Mouse (Mus musculus) limb, embryonic 15.5 days (tissue): ENCODE results near the gene D17Wsu92e. TPM values are rescaled to one million over a fixed set of nuclear protein-coding genes. Genes with fewer than 3 reads are reported as not detected.
A peak's percentile ranks its signal among the peaks of the same experiment; 100 is the strongest.

Source experiments
- ATAC-seq: fragments of 200-750 bp; cut with Nextera tagmentation; 2 replicates; pipeline ENCODE4 v1.8.0; 2017; ENCODE audit warnings: low read depth, moderate TSS enrichment; ENCODE audit not compliant: insufficient number of reproducible peaks, low FRiP score, low TSS enrichment
- H3K27ac ChIP-seq: fragments of 300-500 bp; sonication (generic); 2 replicates; pipeline ENCODE4 v1.5.1; 2015; ENCODE audit warnings: moderate library complexity, mild to moderate bottlenecking, inconsistent platforms
- H3K27me3 ChIP-seq: fragments of 300-500 bp; sonication (generic); 2 replicates; pipeline ENCODE4 v1.6.1; 2015; ENCODE audit warnings: inconsistent platforms
- H3K36me3 ChIP-seq: fragments of 300-500 bp; sonication (generic); 2 replicates; pipeline ENCODE4 v1.6.1; 2015; ENCODE audit warnings: inconsistent platforms
- H3K4me1 ChIP-seq: fragments of 300-500 bp; sonication (generic); 2 replicates; pipeline ENCODE4 v1.6.1; 2015; ENCODE audit warnings: inconsistent platforms
- H3K4me2 ChIP-seq: fragments of 300-500 bp; sonication (generic); 2 replicates; pipeline ENCODE4 v1.6.1; 2015; ENCODE audit warnings: mild to moderate bottlenecking, inconsistent platforms
- H3K4me3 ChIP-seq: fragments of 300-500 bp; sonication (generic); 2 replicates; pipeline ENCODE4 v1.5.1; 2015; ENCODE audit warnings: mild to moderate bottlenecking, inconsistent platforms
- H3K9ac ChIP-seq: fragments of 300-500 bp; sonication (generic); 2 replicates; pipeline ENCODE4 v1.6.1; 2015; ENCODE audit warnings: inconsistent platforms
- H3K9me3 ChIP-seq: fragments of 300-500 bp; sonication (generic); 2 replicates; pipeline ENCODE4 v1.6.1; 2016; ENCODE audit warnings: inconsistent platforms
- WGBS: fragments of 180-500 bp; shearing (Covaris S2); methylation state at CpG from one replicate; pipeline ENCODE4 v1.1.7; 2015; 5-methylcytosine and 5-hydroxymethylcytosine counted together
- polyA plus RNA-seq: library from polyadenylated mRNA; unstranded; fragments of >200 nt; fragmentation: Nextera tagmentation; extraction: Ambion mirVana; gene quantifications from 2 replicates; pipeline ENCODE4 v1.2.1, GENCODE M21; 2015

The D17Wsu92e gene
- polyA plus RNA-seq, 1 experiment from 2014 or later: 17.0 TPM

DNA sequence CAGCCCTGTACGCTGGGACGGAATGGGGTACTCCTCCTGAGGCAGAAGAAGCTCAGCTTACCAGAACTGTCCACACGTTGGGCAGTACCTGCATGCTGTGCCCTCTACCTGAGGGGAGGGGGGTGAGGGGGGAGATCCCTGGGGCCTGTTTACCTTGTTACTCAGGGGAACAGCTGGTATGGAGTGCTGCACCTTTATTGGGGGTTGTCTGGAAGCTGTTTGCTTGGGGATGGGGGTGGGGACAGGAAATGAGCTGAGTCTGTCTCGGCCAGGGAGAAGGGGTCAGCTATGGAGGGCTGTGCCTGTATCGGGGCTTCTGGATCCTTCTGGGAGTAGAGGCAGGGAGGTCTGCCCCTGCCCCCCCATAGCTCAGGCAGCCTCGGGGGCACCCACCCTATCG is 93.9 kb downstream of the D17Wsu92e start:
- H3K9ac ChIP-seq: no peak overlapping the region
- no peak for ATAC-seq
- H3K4me3 ChIP-seq: no peak overlapping the region
- peaks cover 11% of the 10 kb centered on the region for H3K4me1 ChIP-seq
- H3K27ac ChIP-seq: no peak overlapping the region
- no peaks in the 10 kb centered on the region for H3K36me3 ChIP-seq
- WGBS: 25% methylated on average over 7 of the region's 7 CpGs
- no peaks in the 10 kb centered on the region for H3K9me3 ChIP-seq
- no peak overlapping the region for H3K4me2 ChIP-seq
- no peaks in the 10 kb centered on the region for H3K27me3 ChIP-seq

DNA sequence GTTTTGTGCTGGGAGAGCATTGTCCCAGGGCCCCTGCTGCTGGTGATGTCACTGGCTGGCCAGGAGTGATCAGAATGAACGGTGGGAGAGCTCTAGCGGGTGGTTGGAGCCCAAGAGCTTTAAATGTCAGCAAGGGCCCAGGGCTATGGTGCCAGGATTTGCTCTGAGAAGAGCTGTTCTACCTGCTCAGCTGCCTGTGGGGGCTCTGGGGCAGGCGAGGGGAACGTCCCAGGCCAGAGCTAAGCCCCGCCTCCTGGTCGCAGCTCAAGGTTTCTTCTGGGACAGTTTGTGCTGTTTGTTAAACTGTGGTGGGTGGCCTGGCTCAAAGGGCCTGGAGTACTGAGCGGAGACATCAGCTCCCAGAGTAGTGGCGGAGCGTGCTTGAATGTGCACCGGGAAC is 95.0 kb downstream of the D17Wsu92e start:
- WGBS: 15% methylated on average over 10 of the region's 10 CpGs
- no peak for ATAC-seq
- Histone ChIP-seq H3K9ac (no peak overlapping the region), H3K27me3 (no peaks in the 10 kb centered on the region), H3K9me3 (no peaks in the 10 kb centered on the region), H3K4me3 (no peak overlapping the region), H3K4me2 (no peak overlapping the region), H3K36me3 (no peaks in the 10 kb centered on the region), H3K27ac (no peak overlapping the region), H3K4me1 (peaks cover 11% of the 10 kb centered on the region)

DNA sequence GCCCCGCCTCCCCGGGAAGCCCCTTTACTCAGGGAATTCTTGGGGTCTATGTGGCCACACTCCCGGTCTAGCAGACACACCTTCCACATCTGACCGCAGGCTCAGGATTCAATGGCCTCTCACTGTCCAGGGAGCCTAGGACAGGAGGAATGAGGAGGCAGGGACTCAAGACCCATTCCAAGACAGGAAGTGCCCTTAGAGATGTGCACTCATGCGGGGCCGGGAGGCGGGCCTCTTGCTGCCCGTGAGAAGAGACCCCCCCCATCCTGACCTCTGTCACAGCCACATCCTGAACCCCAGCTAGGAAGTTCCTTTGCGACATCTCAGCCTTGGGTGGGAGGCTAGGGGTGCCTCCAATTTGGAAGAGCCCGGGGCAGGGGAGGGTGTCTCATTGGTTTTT is 95.4 kb downstream of the D17Wsu92e start:
- ATAC-seq: no peak
- Histone ChIP-seq H3K4me3 (no peak overlapping the region), H3K36me3 (no peaks in the 10 kb centered on the region), H3K27ac (no peak overlapping the region), H3K4me2 (no peak overlapping the region), H3K27me3 (no peaks in the 10 kb centered on the region), H3K9me3 (no peaks in the 10 kb centered on the region), H3K9ac (no peak overlapping the region), H3K4me1 (peaks cover 11% of the 10 kb centered on the region)
- WGBS: 41% methylated on average over 10 of the region's 10 CpGs

DNA sequence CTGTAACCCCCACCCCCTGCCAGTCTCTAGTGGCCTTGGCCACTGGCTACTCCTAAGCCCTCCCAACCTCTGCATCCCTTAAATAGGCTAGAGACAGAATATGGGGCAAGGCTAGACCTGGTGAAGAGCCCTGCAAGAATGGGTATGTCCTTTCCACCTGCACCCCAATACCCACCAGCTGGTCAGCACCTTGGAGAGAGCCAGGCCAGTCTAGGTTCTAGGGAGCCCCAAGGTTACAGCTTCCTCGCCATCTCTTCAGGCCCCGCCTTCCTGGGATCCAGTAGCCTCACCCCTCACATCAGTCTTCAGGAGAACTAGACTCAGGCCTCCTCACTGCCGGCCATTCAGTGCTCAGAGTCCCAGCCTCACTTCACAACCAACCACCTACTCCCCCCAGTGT is 96.1 kb downstream of the D17Wsu92e start:
- no peak for ATAC-seq
- Histone ChIP-seq H3K9ac (no peak overlapping the region), H3K27me3 (no peaks in the 10 kb centered on the region), H3K4me1 (peaks cover 11% of the 10 kb centered on the region), H3K9me3 (no peaks in the 10 kb centered on the region), H3K27ac (no peak overlapping the region), H3K36me3 (no peaks in the 10 kb centered on the region), H3K4me2 (no peak overlapping the region), H3K4me3 (no peak overlapping the region)
- WGBS: 21% methylated on average over 3 of the region's 3 CpGs

DNA sequence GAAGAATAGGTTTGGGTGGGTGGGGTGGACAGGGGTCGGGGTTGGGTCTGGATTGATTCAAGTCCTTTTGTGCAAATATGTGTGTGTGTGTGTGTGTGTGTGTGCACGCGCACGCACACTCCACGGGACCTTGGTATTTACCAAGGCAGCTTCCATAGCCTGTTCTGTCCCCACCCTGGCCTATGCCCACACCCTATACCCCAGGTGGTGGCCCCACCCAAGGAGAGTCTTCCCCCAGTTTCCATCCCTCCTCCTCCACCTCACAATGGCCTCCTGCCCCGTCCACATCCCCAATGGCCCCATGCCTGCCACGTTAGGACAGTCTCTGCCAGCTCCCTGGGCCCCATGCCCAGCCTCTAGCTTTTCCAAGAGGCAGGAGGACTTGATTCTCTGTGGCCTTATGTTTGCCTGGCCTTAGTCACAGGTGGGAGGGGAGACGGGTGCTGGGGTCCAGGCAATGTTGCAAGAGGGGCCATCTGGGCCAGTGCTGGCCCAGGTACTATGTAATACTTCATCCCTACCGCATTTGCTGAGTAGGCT is 99.3 kb downstream of the D17Wsu92e start:
- ATAC-seq: no peak
- H3K9me3 ChIP-seq: no peaks in the 10 kb centered on the region
- 0 out of 2 replicates have a peak, but pooled peaks cover 5% of the 10 kb centered on the region for H3K27me3 ChIP-seq
- no peaks in the 10 kb centered on the region for H3K36me3 ChIP-seq
- H3K4me2 ChIP-seq: no peak overlapping the region
- 80% methylated on average over 9 of the region's 9 CpGs for WGBS
- H3K9ac ChIP-seq: no peak overlapping the region
- no peak overlapping the region for H3K4me3 ChIP-seq
- H3K4me1 ChIP-seq: peaks cover 16% of the 10 kb centered on the region
- no peak overlapping the region for H3K27ac ChIP-seq

DNA sequence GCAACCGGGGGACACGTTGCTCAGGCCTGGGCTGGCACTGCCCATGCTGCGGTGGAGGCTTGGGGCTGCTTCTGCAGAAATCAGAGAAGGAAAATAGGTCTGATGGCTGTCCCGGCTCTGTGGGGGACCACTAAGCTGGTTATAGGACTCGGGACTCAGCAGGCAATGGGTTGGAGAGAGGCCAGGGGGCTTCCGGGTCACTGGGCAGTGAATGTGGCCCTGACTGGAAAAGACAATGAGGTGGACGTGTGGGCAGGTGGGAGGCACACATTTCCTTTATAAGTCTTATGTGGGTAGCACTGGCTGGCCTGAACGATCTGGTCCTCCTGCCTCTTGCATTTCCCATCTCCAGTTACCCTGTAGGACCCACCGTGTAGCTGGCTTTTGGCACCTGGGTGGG is 100.1 kb downstream of the D17Wsu92e start:
- Histone ChIP-seq H3K4me1 (peaks cover 14% of the 10 kb centered on the region), H3K36me3 (no peaks in the 10 kb centered on the region), H3K27me3 (0 out of 2 replicates have a peak, but pooled peaks cover 5% of the 10 kb centered on the region), H3K9ac (no peak overlapping the region), H3K9me3 (no peaks in the 10 kb centered on the region), H3K4me3 (no peak overlapping the region), H3K27ac (no peak overlapping the region), H3K4me2 (no peak overlapping the region)
- 69% methylated on average over 9 of the region's 9 CpGs for WGBS
- ATAC-seq: no peak

DNA sequence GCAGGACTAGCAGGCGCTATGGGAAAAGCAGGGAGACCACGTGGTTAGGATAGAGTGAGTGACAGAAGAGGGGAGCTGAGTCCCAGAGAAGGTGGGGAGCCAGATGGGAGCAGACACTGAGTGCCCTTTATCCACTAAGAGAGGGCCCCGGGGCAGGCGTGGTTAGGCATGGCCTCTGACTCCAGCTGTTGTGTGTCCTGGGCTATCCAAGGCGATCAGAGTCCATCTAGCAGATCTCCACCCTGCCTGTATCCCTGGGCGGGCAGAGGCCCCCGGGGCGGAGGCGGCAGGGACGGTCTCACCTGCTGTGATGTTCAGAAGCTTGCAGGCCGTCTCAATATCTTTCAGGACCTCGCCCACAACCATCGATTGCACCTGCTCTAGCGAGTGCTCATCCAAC is 100.8 kb downstream of the D17Wsu92e start:
- 61% methylated on average over 14 of the region's 14 CpGs for WGBS
- no peak for ATAC-seq
- peaks cover 10% of the 10 kb centered on the region; the same call in 1 of the 2 replicates for H3K4me1 ChIP-seq
- no peak overlapping the region for H3K4me2 ChIP-seq
- no peak overlapping the region for H3K9ac ChIP-seq
- H3K4me3 ChIP-seq: no peak overlapping the region
- no peaks in the 10 kb centered on the region for H3K36me3 ChIP-seq
- H3K27me3 ChIP-seq: 0 out of 2 replicates have a peak, but pooled peaks cover 5% of the 10 kb centered on the region
- H3K9me3 ChIP-seq: no peaks in the 10 kb centered on the region
- no peak overlapping the region for H3K27ac ChIP-seq

DNA sequence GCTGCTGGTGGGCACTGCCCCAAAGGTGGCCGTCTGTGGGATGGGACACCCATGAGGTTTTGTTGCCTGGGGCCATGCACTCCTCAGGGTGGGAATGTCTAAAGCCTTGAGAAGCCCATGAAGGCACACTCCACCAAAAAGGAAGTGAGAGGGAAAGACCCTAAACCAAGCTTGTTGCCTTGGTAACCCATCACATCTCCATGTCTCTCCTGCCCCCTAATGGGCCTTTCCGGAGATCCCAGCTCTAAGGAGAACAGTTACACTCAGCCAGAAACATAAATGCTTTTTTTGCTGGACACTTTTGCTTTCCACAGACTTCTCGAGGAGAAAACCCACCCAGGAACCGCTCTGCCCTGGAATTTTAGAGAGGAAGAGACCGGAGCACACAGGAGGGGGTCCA is 102.2 kb downstream of the D17Wsu92e start:
- no peak for ATAC-seq
- 48% methylated on average over 5 of the region's 5 CpGs for WGBS
- H3K9ac ChIP-seq: no peak overlapping the region
- no peak overlapping the region for H3K4me3 ChIP-seq
- no peaks in the 10 kb centered on the region for H3K36me3 ChIP-seq
- H3K9me3 ChIP-seq: no peaks in the 10 kb centered on the region
- no peak overlapping the region for H3K27ac ChIP-seq
- peaks cover 10% of the 10 kb centered on the region; the same call in 1 of the 2 replicates for H3K4me1 ChIP-seq
- H3K27me3 ChIP-seq: 0 out of 2 replicates have a peak, but pooled peaks cover 5% of the 10 kb centered on the region
- H3K4me2 ChIP-seq: no peak overlapping the region

DNA sequence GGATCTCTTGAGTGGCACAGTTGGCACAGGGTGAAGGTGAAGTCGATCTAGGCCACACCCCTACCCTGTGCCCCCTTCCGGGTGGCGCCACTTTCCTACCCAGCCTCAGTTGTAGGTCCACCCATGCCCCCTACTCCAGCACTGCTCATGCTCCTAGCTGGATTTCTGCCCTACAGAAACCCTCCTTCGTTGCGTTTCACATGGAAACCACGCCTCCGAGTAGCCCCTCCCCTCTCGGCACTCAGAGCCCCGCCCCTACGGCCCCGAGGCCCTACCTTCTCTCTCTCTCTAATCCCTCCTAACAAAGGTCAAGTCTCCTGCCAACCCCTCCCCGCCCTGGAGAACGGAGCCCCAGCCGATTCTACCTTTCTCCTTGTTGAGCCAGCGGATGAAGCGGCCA is 103.6 kb downstream of the D17Wsu92e start:
- peak overlapping the region; percentile 29 for H3K4me3 ChIP-seq
- H3K9ac ChIP-seq: no peak overlapping the region
- H3K36me3 ChIP-seq: no peaks in the 10 kb centered on the region
- WGBS: 3% methylated on average over 16 of the region's 16 CpGs
- peaks cover 13% of the 10 kb centered on the region; the same call in 1 of the 2 replicates for H3K4me1 ChIP-seq
- no peak for ATAC-seq
- H3K27ac ChIP-seq: no peak overlapping the region
- H3K9me3 ChIP-seq: no peaks in the 10 kb centered on the region
- H3K27me3 ChIP-seq: 0 out of 2 replicates have a peak, but pooled peaks cover 5% of the 10 kb centered on the region
- peak overlapping the region; percentile 39 for H3K4me2 ChIP-seq

DNA sequence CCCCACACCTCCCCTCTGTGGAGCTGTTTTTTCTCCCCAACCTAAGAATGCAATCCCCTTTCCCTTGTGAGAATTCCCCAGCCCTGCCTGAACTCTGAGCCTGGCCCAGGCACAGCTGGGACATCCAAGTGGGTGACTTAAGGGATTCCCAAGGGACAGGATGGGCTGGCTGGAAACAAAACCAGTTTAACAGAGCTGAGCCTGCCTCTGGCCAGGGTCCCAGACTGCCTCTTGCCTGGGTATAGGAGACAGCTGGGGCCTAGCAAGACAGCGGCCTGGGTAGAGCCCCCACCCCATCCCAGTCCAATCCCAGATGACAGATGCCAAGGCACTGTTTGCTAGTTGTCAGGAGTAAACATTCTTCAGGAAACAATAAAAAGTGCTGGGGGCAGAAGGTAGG is 107.6 kb downstream of the D17Wsu92e start:
- Histone ChIP-seq H3K4me2 (no peak overlapping the region), H3K36me3 (no peaks in the 10 kb centered on the region), H3K4me3 (no peak overlapping the region), H3K9ac (no peak overlapping the region), H3K4me1 (peaks cover 26% of the 10 kb centered on the region), H3K27me3 (0 out of 2 replicates have a peak, but pooled peaks cover 5% of the 10 kb centered on the region), H3K9me3 (no peaks in the 10 kb centered on the region), H3K27ac (no peak overlapping the region)
- WGBS: 38% methylated on average over 1 of the region's 1 CpGs
- no peak for ATAC-seq

DNA sequence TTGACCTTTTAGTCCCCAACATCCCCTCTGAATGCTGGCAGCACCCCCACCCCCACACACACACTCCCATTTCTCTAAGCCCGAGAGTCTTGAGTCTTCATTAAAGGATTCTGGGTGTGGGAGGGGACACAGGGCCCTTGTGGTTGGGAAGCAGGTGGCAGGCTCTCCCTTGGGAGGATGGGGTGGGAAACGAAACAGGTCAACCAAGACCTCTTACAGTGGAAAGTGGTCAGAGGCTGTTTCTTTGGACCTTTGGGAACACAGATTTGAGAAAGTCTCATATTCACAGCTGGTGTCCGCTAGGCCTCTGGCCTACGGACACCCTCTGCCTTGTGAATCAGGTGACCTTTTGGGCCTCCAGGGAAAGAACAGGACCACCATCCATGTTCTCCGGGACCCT is 110.8 kb downstream of the D17Wsu92e start:
- no peak for ATAC-seq

DNA sequence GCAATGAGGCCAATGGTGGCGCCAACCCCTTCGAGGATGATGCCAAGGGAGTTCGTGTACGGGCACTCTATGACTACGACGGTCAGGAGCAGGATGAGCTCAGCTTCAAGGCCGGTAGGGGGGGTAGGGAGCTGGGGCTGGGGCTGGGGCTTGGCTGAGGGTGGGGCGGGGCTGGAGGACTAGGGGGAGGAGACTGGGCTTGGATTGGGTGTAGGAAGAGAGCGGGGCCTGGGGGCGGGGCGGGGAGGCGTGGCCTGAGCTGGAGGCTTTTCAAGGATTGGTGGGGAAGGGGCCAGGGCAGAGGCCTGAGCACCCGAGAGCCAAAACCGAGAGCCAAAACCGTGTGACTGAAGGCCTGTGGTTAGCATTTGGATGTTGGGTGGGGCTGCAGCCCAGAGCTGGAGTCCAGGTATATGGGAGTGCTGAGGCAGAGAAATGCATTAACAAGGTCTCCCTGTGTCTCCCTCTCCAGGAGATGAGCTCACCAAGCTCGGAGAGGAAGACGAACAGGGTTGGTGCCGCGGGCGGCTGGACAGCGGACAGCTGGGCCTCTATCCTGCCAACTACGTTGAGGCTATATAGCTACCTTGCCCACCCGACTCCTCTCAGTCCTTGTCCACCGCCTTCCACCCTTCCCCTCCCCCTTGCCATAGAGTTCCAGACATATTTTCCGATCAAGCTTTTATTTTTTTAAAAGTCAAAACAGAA is 112.3 kb downstream of the D17Wsu92e start:
- H3K27me3 ChIP-seq: peaks cover 10% of the 10 kb centered on the region; the same call in 1 of the 2 replicates
- WGBS: 5% methylated on average over 24 of the region's 25 CpGs
- peak overlapping the region; percentile 72; the same call in 1 of the 2 replicates for H3K27ac ChIP-seq
- no peaks in the 10 kb centered on the region for H3K9me3 ChIP-seq
- H3K9ac ChIP-seq: peak overlapping the region; percentile 31; the same call in 1 of the 2 replicates
- peak overlapping the region; percentile 33 for H3K4me3 ChIP-seq
- peaks cover 28% of the 10 kb centered on the region for H3K4me1 ChIP-seq
- H3K36me3 ChIP-seq: no peaks in the 10 kb centered on the region
- H3K4me2 ChIP-seq: peak overlapping the region; percentile 56
- peak; percentile 88 for ATAC-seq

More for the DNA sequence above, 110.8 kb downstream of the D17Wsu92e start:
- H3K4me1 ChIP-seq: peaks cover 22% of the 10 kb centered on the region
- H3K36me3 ChIP-seq: no peaks in the 10 kb centered on the region
- H3K27ac ChIP-seq: no peak overlapping the region
- no peak overlapping the region for H3K4me3 ChIP-seq
- no peaks in the 10 kb centered on the region for H3K9me3 ChIP-seq
- no peak overlapping the region for H3K9ac ChIP-seq
- 78% methylated on average over 5 of the region's 5 CpGs for WGBS
- H3K4me2 ChIP-seq: no peak overlapping the region
- H3K27me3 ChIP-seq: peaks cover 10% of the 10 kb centered on the region; the same call in 1 of the 2 replicates
